Mouse (Mus musculus) layer of hippocampus, postnatal 36 days (tissue): ENCODE measurements around the gene Dgki. TPM values are rescaled to one million over a fixed set of nuclear protein-coding genes. Genes with fewer than 3 reads are reported as not detected.

Source experiments
- DNase-seq, 2 experiments: peaks; one replicate each; pipeline ENCODE4 v3.0.0; 2022
- total RNA-seq, 2 experiments: library from RNA; stranded (reverse); gene quantifications; 2 replicates each; pipeline ENCODE4 v1.2.3; 2021

The Dgki gene
- total RNA-seq, 2 experiments from 2014 or later = 82.6 to 87.2 TPM

DNA sequence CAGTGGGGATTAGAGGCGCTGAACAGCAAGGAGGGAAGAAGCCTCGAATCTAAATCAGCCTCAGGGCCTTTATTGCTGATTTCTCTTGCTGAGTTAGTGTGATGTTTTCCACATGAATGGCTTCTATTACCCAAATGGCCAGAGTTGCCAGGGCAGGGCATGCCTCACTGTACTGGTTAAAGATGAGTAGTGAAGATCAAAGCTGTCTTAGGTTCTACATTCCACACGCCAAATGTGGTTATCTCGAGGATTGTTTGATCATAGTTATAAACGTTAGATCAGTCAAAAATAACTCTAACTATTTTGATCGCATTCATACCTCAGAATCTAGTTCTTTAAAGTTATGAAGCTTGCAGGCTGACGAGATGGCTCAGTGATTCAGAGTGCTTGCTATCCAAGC is 59.8 kb downstream of the Dgki start:
- DNase-seq = no peak

DNA sequence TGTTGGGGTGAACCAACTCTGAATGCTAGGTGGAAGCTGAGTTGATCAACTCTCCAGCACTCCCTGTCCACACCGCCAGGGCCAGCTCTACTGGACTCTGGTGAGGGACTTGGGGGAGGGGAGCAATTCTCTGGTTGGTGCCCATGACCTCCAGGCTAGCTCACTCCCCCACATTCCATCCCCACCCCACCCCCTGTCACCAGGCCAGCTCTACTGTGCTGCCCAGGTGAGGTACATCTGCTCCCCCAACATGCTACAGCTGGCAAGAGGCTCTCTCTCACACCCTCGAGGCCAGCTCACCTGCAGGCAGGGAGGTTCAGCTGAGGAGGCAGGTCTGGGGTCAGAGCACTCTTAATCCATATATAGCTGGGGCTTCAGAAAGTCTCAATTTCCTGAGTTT is 63.1 kb downstream of the Dgki start:
- no peak for DNase-seq

DNA sequence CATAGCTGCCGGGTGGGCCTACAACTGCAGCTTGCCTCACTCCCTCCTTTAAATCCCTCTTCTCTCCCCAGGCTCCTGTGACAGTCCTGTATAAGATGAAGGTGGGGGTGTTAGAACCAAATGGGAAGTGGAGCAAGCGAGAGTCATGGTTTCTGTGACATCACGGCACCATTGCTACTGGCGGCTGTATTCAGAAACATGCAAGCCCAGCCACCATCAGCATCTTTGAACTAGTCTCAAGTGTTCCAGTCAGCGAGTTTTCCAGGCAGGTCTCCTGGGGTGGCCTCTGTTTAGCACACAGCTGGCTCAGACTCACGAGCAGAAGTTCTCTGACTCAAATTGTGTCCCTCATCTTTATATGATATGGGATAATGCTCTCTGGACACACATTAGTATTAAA is 68.8 kb downstream of the Dgki start:
- DNase-seq = no peak

DNA sequence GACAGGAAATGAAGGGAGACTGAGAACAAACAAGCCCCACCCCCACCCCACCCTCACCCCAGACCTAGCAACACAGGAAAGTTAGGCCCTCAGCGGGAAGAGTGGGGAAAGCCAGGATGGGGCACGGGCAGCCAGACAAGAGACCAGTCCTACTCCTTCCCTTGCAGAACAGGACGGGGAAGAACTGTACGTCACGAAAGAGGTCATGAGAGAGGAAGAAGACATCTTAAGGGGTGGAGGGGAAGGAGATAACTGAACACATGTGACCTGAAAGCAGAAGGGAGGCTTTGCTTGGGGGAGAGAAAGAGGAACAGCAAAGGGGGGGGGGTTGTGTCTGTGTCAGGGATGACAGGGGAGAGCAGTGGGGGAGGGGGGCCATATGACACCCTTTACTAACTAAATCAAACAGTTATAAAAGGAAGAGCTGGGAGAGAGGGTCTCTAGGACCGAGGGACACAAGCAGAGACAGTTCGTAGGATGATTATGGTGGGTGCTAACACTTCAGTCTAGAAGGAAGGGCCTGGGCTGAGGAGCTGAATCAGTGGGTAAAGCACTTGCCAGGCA is 77.0 kb downstream of the Dgki start:
- no peak for DNase-seq

DNA sequence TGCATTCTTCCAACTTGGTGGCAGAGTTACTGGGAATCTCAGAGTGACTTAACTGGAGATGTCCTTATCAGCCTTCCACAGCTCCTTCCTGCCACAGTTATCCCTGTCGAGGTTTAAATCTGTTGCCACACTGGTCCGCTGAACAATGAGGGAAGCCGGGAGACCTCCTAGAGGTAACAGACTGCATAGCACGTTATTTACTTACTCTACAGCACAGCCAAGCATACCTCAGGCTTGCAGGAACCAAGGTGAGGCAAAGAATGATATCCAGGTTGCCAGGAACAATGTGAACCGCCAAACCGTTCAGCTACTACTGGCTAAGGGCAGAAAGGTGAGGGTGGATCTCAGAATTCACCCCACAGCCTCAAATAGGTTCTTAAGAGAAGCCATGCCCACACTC is 78.0 kb downstream of the Dgki start:
- no peak for DNase-seq

DNA sequence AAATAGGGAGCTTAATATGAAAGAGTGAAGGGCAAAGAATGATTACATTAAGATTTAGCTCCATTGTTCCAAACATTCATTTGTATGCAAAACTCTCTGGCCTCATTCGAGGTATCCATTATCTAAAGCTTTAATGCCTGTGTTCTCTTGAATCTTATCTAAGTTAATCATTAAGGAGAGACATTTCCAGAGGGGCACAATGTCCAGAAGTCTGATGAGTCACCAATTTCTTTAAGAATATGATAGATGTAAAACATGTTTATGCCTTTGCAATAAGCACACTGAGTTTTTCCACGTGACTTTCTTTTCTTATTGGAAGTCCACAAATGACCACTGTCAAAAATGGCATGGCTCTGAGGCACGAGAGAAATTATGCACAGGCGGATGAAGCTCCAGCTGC is 80.9 kb downstream of the Dgki start:
- DNase-seq = no peak

DNA sequence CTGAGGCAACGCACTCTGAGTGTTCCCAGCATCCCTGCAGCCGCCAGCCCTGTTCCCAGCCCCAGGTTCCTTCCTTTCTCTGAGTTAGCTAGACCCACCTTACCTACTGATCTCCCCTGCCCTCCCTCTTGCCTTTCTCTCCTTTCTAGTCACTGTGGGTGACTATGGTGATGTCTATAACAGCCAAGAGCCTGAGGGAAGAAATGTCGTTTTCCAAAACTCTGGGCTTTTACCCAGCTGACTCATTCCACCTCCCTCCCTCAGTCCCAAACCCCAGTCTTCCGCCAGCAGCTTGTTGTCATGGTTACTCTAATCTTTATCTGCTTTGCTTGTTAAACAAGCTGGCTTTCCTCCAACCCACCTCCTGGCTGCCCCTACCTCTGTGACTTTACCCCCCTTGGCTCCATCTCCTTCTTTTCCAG is 83.6 kb downstream of the Dgki start:
- peak; percentile 55 to 71 for DNase-seq

DNA sequence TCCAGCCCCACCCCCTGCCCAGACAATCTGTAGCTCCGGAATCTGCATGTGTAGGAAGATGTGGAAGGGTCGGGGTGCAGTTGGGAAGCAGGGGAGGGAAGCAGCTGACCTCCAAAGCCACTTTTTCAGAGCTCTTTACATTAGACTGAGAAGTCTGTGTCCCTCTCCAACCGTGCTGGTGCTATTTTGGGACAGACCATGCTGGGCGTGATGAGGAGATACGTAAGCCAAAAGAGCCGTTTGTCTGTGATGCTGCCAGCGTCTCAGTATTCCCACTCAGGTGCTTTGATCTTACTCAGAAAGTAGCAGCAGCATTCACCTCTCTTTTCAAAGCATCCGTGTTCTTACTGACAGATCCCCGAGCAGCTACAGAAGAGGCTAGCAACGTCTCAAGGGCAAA is 84.3 kb downstream of the Dgki start:
- no peak for DNase-seq

DNA sequence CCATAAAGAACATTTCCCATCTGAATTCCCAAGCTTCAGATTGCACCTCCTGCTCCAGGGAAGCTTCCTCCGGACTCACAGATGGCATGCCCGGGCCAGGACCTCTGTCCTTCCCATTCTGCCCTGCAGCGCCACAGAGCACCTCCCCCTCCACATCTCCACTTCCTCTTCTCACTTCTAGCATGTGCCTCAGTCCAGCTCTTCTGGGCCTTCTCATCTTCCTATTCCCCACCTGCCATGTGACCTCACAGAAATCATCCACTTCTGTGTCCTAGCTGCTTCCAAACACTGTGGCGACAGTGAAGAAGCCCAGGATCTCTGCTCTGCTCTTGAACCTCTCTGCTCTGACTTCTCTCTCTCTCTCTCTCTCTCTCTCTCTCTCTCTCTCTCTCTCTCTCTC is 87.1 kb downstream of the Dgki start:
- no peak for DNase-seq

DNA sequence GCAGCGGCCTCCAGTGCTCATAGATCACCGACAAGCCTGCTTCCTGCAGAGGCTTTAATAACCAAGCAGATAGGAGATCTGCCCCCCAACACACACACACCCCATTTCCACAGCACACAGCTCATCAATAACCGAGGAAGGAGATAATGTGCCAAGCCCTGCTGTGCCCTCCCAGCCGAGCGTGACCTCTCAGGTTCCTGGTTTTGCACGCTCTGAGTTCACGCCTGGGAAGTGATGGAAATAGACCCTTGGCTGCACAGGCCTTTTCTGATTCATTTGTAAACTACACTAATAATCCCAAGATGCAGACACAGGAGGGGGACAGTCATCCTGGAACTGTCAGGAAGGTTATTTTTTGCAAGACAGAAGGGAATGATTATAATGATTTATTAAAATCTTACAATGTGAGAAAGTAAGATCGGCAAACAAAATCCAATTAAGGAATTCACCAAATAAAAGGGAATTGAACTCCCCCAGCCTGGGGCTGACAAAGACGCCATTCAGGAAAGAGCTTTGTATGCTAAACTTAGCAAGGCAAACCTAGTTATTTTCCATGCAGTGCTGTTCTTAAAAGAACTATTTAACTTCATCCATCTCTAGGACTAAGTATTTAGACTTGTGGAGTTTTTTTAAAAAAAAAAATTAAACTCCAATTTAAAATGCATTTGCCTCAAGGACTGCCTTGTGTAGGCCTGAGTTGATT is 88.3 kb downstream of the Dgki start:
- DNase-seq = no peak

DNA sequence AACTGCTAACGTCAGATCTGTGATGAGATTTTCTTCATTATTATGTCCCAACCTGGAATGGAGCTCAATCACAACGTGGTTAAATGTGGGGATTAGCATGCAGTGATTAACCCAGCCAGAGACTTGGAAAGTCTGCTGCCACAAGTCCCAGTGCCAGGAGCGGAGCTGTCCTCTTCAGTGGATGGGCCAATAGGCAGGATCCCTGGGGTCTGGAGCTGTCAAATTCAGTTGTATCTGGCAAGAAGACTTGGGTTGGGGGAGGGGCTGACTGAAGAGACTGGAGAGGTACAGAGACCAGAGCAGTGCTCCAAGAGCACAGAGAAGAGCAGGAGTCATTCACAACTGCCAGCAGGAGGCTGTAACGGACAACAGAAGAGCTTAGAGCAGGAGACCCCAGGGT is 97.1 kb downstream of the Dgki start:
- no peak for DNase-seq

DNA sequence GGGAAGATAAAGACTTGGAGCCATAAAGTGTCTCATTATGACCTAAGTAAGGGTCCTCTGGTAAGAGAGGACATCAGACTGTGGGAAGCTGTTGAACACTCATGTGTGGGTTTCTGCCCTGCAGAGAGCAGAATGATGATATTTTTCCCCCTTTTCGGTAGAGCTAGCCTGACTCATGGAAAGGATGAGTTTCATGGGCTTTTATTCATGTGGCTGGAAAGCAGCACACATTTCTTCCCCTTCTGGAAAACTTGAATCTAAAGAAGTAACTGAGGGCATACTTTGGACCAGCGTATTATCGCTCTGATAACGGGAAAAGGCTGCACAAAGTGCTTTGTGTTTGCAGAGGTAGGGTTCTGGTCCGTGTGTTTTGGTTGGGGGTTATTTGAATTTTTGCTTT is 99.1 kb downstream of the Dgki start:
- no peak for DNase-seq

DNA sequence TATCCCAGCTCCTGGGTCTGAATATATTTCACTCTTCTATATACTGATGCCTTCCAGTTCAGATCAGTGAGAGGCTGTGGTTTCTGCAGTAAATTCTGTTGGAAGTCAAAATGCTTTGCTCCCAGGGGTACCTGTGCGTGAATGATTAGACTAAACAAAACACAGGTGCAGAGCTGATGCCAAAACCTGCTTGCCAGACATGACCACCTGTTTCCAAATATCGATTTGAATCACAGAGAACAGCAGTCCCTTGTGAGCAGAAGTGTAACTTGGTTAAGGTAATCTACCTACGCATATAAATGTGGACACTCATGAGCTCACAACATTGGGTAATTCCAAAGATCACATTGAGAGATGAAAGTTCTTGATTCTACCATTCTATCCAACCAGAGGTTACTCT is 100.5 kb downstream of the Dgki start:
- no peak for DNase-seq

DNA sequence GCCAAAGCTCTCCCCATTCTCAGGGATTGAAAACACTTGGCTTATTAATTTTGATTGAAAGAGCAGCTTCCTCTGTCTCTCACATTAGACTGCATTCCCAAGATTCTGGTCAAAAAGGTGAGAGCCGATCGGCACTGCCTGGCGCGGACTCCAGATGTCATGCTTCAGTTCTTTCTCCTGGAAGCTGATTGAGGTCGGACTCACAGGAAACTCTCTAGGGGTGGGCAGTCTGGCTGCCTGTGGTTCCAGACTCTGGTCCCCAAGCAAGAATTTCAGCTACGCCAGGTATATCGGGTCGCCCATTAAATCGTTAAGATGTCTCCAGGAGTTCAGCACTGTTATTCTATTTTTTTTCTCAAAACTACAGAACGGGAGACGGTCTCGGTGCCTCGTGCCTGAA is 102.2 kb downstream of the Dgki start:
- no peak for DNase-seq

DNA sequence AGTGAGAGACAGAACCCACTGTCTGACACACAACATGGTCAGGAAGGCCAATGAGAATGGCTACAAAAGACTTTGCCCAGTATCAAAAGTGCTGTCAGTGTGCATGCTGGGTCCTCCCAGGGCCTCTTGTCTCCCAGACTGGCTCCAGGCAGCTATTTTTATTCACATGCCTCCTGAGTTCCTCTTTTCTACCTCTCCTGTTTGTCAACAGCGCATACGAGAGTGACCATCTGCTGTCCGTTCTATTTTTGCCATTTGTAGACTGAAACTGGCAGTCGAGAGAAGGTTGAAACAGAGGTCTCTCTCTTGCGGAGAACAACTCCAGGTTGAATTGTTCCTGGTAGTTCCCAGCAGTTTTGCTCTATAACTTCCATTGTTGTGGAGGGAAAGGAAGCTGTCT is 103.1 kb downstream of the Dgki start:
- DNase-seq = no peak

DNA sequence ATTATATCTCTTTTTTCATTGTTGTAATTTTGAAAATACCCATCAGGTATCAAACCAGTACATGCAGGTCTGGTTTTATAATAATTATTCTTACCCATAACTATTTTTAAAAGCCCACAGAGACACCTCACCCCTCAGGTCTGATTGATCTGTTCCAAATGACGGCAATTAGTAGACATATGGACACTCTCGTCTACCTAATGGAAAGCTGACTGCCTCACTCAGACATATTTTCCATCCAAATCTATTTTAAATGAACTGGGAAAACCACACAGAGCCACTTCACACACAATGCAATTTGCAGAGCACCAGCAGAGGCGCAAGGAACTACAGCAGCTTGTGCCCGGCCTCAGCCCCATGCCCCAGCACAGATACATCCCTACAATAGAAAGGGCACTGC is 104.2 kb downstream of the Dgki start:
- no peak for DNase-seq

DNA sequence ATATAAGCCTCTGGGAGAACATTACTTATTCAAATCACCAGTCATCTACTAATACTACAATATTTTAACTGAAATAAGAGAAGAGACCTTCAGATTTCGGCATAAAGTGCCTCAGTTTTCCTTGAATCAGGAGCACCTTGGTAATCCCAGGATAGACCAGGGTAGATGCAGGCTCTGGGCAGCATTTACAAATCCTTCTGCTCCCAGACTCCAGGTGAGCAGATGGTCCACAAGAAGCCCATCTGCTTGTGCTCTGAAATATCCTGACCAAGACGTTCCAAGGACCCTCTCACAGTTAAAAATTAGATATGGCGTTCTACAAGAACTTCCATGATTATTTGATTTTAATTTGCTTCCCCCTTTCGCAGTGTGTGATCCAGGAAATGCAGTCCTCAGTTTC is 118.0 kb downstream of the Dgki start:
- DNase-seq = no peak

DNA sequence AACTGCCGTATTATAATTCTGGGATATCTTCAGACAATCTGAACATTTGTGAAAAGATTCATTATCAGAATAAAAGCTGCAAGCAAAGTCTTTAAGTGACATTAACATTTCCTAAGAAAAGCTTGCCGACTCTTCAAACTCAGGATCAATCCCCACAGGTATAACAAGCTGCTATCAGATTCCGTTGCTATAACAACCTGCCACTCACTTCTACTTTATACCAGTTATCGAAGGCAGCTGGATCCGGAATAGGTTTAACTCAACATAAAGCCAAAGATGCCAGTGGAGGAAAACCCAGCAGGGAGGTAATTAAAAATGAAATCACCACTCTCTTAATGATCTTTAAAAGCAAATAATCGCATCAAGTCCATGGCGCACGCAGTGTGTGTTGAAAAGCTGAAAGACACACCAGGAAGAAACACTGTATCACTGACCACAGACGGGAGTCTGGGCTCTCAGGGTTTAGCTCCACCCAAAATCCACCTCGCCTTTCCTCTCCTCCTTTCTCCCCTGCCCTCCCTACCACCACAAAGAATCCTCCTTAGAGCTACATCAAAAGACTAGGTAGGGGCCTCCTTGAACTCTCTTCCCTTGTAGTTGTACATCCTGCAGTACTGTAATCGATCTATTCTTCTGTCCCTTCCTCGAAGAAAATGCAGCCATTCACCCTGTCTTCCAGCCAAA is 128.7 kb downstream of the Dgki start:
- no peak for DNase-seq

DNA sequence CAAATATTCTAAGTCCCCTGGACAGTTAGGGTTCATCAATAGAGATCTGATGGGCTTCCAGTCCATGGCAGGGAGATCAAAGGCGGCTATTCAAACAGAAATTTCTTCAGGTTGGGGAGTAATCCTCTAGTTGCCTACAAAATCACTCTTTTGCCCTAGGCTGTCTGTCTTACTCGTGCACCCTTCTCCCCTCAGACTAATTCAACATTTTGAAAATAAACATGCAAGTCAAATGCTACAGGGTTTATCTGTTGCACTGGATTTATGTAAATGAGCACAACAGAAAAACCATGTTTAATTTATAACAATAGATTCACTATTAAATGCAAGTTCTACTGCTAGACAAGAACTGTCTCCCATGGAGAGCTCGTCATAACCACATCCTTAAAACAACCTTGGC is 141.1 kb downstream of the Dgki start:
- no peak for DNase-seq

DNA sequence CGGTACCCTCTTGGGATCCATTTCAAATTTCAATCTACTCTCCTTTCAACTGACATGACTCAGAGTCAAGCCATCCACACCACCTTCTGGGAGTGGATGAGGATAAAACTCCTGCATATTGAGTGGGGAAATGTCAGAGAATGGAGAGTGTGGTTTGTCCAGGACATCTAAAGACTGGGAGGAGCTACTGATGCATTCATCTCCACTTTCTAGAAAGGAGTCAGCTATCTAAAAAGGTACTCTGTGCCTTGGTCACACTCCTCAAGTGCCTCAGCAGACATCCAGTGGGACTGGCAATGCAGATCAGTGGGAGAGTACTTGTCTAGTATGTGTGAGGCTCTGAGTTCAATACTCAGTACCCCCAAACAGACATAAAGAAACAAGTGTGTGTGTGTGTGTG is 145.9 kb downstream of the Dgki start:
- no peak for DNase-seq

DNA sequence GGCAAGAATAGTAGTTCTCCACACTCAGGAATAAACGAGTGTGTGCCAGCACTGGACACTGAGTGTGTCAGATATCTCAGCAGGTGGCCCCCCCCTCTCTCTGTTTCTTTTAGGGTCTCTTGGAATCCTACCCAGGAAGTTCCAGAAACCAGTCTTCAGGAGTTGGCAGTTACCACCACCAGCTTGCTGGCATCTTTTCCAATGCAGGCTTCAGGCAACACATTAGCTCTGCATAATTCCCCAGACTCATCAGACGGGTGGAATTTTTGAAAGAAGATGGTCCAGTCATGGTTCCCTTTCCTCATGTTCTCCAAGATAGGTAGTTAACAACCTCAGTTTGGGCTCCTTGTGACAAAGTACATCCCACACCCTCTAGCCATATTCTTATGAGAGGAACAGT is 149.5 kb downstream of the Dgki start:
- DNase-seq = no peak

DNA sequence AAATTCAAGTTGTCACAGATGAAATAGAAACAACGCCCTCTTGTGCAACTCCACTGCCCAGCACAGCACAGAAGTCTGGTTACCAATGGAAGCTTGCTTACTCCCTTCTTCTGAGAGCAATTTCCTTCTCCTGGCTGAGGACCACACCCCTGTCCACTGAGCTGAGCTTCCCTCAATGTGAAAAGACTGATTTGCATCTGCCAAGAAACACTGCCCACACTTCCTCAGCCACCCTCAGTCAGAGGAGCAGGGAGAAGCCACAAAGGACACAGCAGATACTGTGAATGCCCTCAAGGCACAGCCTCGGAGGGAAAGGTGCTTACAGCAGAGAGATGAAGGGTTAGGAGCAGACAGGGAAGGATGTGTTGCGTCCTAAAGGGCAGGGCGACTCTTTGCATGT is 149.9 kb downstream of the Dgki start:
- no peak for DNase-seq

DNA sequence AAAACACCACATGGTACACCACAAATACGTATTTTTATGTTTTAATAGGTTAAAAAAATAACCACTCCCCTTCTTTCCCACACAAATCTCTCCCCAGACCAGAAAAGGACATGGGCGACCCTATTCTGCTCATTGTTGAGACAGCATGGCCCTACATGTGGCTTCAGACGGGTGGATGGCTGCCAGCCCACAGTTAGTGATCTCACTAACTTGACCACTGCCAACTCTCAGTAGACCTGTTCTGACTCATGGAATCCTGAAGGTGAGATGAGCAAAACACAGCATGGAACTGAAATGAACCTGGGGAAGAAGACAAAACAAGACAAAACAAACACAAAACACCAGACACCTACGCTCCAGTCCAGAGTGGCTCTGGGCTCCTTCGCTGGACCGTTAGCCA is 150.8 kb downstream of the Dgki start:
- no peak for DNase-seq

DNA sequence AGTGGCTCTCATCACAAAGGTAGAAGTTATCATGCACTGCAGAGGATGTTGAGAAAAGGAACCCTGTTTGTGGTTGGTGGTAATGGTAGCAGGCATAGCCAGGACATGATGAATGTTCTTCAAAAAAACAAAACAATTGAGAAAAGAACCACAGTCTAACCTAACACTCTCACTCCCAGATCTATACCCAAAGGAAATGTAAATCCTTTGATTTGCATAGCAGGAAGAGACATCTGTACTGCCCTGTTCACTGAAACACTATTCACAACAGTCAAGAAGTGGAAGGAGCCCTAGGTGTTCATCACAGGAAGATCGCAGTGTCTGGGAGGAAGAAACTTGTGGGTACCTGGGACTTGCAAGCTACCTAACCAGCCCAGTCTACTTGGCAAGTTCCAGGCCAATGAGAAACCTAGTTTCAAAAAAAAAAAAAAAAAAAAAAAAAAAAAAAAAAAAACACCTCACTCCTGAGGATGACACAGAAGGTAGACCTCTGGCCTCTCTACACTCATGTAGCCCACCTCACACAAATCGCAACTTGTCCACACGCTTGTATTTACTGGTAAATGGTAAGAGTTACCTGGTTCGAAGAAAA is 152.5 kb downstream of the Dgki start:
- DNase-seq = no peak
